Mouse (Mus musculus) kidney, adult 2 months (tissue): ENCODE measurements around the gene Dapk1.

Source experiments
- CTCF ChIP-seq: fragments of 200-500 bp; conservative IDR thresholded peaks from 2 replicates; pipeline ENCODE4 v1.5.1; 2011; ENCODE audit warnings: low read depth, mild to moderate bottlenecking, control low read depth, low read length, moderate library complexity, mixed read lengths; ENCODE audit not compliant: insufficient read depth, insufficient read length
- POLR2A ChIP-seq: fragments of 200-500 bp; IDR thresholded peaks from one replicate; pipeline ENCODE4 v1.6.1; 2011; ENCODE audit warnings: low read depth, low read length, control low read depth

DNA sequence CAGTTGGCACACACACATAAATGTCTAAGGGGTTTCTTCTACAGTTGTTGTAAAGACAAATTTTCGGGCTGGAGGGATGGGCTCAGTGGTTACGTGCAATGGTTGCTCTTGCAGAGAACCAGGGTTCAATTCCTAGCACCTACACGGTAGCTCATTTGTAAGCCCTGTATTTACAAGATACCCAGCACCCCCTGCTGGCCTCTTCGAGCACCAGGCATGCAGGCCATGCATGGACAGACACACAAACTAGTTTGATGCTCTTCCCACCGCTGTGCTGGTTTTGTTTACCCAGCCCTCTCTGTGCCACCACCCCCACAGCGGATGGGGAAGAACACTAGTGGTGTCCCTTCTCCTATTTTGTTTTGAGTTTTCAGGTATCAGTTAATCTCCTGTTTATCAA is 138.5 kb downstream of the Dapk1 start:
- no peak for TF ChIP-seq POLR2A
- TF ChIP-seq CTCF = peak; percentile 44
